Mouse (Mus musculus) CD8-positive naive resting alpha-beta T cell, adult 2 months (primary cell): Measurements from ENCODE around the gene Trim29.

Experiments
- DNase-seq, 2 experiments: peaks; one replicate each; pipeline ENCODE4 v3.0.0; 2022; ENCODE audit warnings: low read depth in 2 of 2, low spot score in 2 of 2

Trim29 gene

GRCm38 (mm10) chr9:43312190-43312589 lies 1.5 kb downstream of the Trim29 start:
- no peak for DNase-seq

DNA sequence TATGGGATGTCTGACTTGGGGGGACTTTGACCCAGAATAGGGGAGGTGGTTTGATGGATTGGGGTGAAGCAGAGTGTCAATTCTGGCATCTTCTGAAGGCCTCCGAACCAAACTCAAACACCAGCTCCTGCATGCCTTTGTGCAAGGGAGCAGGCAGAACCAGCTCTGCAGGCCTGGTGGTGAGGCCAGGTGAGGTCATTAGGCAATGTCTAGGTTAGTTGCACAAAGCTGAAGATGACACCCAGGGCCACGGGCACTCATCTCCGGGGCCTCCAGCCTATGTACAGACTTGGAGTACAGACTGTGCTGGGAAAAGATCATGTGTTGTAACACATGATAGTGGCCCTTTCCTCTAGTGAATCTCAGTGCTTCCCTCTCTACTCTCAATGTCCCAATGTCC lies 3.2 kb downstream of the Trim29 start:
- no peak for DNase-seq

GRCm38 (mm10) chr9:43315320-43315950 lies 4.8 kb downstream of the Trim29 start:
- no peak for DNase-seq

- no peak for DNase-seq
Observed at GRCm38 (mm10) chr9:43316466-43316865, 5.8 kb downstream of the Trim29 start.

- no peak for DNase-seq
Observed at GRCm38 (mm10) chr9:43318661-43319060, 8.0 kb downstream of the Trim29 start.

GRCm38 (mm10) chr9:43321951-43322350 lies 11.3 kb downstream of the Trim29 start:
- no peak for DNase-seq

DNA sequence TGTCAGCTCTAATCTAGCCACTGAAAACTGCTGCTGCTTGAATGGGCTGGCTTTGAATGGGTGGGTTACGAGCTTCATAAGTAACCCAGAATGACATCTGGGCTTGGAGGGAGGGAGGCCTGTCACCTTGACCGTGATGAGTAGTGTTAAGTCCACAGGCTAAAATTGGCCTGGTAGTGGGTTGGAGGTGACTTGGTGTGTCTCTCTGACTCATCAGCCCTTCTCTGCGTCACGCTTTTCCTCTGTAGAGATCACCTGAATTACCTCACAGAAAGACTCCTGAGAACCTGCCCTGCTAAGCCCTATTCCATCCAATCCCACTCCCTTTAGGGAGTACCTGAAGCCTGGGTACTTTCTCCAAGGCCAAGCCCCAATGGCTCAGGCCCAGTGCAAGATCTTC lies 12.0 kb downstream of the Trim29 start:
- DNase-seq: no peak

GRCm38 (mm10) chr9:43325486-43325885 lies 14.8 kb downstream of the Trim29 start:
- no peak for DNase-seq

DNA sequence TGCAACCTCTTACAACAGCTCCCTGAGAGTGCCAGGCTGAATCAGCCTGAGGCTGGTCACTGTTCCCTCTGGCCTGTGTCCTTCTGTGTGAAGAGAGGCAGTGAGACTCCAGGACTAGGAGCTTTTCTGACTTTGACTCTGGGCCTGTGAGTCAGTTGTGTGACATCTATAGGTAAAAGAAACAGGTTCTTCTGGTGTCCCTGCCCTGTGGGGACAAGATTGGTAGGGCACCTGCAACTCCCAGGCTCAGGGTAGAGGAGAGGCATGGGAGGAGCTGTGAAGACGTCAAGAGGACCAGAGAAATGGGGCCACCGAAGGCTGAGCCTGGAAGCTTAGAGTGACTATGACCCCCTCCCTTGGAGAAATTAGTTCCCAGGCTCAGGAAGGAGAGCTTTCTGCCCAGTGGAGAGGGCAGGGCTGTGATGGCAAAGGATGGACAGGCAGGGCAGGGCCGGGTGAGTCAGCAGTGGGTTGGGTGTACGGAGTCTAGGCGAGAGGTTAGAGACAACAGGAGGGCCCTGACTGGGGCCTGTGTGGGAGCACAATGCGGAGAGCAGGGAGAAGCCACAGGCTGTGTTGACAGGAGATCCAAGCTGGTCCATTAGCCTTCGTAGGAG lies 15.5 kb downstream of the Trim29 start:
- no peak for DNase-seq

DNA sequence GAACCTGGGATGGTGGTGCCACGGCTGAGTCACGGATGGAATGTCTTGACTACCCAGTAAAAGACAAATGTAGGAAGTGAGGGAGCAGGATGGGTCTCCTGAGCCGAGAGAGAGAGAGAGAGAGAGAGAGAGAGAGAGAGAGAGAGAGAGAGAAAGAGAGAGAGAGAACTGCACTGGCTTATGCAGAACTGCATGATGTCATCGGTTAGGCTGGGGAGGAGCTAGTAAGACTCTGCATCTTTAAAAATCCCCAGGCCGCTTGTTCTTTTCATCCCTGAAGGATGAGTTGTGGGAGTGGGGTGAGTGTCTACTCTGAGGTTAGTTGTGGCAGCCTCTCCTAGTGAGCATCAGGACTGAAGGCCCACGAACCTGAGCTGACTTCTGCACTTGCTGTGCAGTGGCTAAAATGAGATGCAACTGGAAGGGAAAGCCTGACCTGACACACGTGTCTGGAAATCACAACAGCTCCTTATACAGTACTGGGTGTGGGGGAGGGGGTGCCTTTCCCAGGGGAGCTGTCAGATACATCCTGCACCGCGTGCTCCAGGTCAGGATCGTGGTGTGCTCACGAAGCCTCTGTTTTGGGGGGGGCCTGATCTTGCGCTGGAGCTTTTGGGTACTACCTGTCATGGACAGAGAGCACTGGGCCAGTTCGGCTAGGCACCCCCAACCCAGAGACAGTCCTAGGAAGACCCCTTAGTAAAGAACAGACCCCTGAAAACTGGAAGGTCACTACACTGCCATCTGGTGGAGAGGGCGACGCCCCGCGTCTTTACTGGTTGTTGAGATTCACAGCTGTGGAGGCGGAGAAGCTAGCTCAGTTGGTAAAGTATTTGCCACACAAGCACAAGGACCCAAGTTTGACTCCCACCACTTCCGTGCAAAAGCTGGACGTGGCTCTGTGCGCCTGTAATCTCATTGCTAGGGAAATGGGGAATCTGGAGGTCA lies 16.8 kb downstream of the Trim29 start:
- DNase-seq: no peak

DNA sequence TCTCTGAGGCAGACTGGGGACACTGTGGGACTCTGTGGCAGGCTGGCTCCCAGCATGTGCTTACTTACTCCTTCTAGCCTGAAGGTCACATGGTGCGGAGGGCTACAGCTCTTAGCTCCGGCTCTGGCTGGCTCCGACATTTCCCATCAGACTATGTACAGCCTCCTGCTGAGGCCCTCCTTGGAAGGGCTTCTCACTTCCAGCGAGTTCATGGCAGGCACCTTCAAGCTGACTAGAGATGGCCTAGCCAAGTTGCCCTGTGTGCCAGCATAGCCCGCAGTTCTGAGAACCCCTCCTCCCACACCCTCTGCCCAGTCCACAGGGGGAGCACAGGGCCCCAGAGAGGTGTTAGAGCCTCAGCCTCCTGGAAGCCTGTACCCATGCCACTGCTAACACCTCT lies 19.8 kb downstream of the Trim29 start:
- DNase-seq: no peak

DNA sequence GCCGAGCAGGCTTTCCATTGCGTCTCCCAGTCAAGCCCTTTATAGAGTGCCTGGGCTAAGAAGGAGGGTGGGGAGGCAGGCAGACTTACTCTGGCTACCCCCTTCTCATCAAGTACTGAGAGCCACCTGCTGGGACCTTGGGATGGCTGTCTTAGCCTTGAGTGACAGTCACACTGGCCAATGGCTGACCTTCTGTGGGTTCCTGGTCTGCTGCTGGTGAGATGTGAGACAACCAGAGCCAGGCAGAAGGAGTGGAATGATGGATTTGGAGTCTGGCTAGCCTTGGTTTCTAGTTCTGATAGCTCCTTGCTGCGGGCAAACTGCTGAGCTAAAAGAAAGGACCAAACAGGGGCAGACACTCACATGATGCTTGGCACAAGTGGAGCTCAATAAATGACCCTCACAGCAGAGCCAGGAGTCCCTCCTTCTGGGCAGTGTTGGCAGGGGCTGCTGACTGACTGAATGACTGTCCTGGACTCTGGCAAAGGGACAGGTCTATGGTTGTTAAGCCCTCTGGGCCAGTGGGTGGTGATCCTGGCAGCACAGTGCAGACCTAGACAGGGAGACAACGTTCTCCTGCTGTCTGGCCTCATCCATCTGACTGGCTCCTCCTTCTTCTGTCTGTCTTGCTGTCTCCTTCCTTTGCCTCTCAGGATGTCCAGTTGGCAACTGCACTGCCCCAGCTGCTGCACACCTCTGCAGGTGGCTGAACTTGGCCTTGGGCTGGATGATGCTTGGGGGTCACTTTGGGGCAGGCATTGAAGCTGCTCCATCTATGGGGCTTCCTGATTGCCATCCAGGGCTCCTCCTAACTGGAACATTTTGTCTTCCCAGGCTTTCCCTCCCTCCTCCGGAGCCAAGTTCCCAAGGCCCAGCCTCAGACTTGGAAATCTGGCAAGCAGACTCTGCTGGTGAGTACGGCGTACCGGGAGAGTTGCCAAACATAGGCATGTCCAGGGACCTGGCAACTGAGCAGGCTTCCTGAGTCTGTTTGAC lies 21.1 kb downstream of the Trim29 start:
- DNase-seq: no peak

DNA sequence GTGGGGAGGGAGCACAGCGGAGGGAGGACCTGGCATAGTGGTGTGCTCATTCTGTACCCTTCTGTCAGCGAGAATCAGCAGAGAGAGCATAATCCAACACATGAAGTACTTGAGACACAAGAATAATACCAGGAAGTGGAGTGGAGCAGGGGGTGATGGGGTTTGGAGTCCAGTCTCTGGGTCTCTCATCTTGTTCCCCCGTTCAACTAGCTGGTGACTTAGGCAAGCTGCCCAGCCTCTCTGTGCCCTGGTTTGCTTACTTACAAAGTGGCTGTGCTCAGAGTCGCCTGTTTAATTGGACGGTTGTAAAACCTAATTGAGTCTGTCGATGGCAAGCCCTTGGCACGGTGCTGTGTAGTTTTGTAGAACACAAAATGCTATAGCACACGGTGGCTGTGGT lies 23.8 kb downstream of the Trim29 start:
- no peak for DNase-seq

- no peak for DNase-seq
Observed at GRCm38 (mm10) chr9:43337636-43338035, 27.0 kb downstream of the Trim29 start.

DNA sequence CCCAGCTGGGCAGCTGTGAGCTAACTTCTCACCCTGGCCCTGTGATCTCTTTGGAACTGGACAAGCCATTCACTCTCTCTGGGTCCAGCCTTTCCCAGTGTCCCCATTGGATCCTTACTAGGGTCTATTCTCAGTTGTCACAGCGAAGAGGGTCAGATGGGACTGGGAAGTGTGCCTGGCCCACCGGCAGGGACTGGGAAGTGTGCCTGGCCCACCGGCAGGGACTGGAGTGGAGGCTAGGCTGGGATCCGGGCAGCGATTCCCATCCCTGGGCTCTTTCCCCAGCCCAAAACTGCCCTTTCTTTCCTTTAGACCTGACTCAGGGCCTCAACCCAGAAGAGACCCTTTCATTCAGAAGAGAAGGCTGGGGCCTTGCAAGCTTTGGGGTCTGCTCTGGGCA lies 27.4 kb downstream of the Trim29 start:
- DNase-seq: no peak

GRCm38 (mm10) chr9:43339614-43340020 lies 29.0 kb downstream of the Trim29 start:
- peak; percentile 13 to 21 for DNase-seq

DNA sequence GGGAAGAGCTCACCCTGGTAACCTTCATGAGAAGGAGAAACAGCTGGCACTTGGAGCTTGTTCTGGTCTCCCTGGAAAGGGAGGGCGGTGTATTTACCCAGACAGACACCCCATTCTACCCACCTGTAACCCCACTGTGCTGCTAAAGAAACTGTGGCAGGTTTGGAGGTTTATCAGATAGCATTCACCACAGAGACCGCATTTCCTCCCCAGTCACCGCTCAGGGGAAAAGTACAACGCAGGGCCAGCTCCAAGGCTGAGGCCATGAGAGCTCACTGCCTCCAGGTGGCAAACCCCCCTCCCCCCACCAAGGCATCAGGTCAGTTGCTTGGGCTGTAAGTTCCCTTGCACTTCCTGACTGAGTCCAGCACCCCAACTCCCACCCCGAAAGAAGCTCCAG lies 39.4 kb downstream of the Trim29 start:
- DNase-seq: no peak

- DNase-seq: no peak
Observed at GRCm38 (mm10) chr9:43351015-43351414, 40.4 kb downstream of the Trim29 start.

- no peak for DNase-seq
Observed at GRCm38 (mm10) chr9:43357011-43357410, 46.4 kb downstream of the Trim29 start.

DNA sequence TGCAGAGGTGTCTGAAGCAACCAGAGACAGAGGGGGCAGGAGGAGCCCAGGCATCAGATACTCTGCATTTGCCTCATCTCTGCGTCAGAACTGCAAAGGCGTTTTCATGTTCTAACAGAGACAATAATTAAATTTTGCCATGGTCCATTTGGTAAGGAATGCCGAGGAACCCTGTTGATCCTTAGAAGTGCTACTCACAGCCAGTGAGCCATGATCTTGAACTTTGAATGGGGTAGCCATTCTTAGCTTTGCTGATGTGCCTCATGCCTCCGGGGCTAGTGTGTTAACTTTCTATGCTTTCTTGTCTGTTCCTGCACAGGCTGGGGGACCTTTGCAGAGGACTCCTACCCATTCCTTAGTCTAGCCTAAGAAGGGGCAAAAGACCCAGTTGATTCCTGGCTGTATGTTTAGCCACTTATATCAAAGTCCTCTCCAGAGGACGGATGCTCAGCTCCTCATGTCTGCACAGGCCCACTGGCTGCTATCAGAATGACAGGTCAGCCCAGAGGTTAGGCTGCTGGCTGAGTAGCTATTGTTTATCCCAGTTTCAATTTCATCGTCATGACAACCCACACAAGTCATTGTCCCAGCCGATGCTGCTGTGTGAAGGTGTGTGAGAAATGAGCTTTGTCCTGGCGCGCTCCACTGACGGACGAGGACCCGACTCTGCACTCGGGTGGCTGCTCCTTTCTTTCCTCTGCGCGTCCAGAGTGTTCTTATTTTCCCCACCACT lies 48.1 kb downstream of the Trim29 start:
- DNase-seq: no peak
